17 mouse cellular contexts compared by ENCODE assay signal in genomic region chr2:43675277-43675676, GRCm38 (mm10).
"Had no signal": no experiment of that assay in that cellular context is flagged by ENCODE, and none has a peak within 500 bp of the region (broad histone marks: within the 10 kb centered on the region; RNA-seq: fewer than 3 reads in every experiment).

No protein-coding gene starts in this region.

- H3K9ac ChIP-seq: lung, embryonic 14.5 days; midbrain, embryonic 12.5 days; neural tube, embryonic 12.5 days; stomach, embryonic 15.5 days had no signal

- H3K9me3 ChIP-seq: megakaryocyte, embryonic 14.5 days; midbrain, embryonic 10.5 days; midbrain, embryonic 12.5 days; neural tube, embryonic 12.5 days; stomach, embryonic 15.5 days had no signal

- DNase-seq: lung, adult 18-20 months; lung, embryonic 14.5 days; lung, postnatal 10 days; lung, postnatal 4 days; midbrain, embryonic 14.5 days; right cerebral cortex, postnatal 14 days; thymus, adult 2 months; thymus, postnatal 25 days; thymus, postnatal 4 days had no signal

- H3K27ac ChIP-seq: midbrain, embryonic 10.5 days; midbrain, embryonic 12.5 days; neural tube, embryonic 12.5 days; stomach, embryonic 15.5 days; stomach, postnatal 0 days had no signal

- H3K4me3 ChIP-seq: megakaryocyte, embryonic 14.5 days; midbrain, embryonic 10.5 days; midbrain, embryonic 12.5 days; myocyte; neural tube, embryonic 12.5 days; stomach, embryonic 15.5 days had no signal

- H3K36me3 ChIP-seq: midbrain, embryonic 10.5 days; midbrain, embryonic 12.5 days; neural tube, embryonic 12.5 days; stomach, embryonic 15.5 days had no signal

- H3K4me2 ChIP-seq: lung, embryonic 14.5 days; midbrain, embryonic 12.5 days; neural tube, embryonic 12.5 days; stomach, embryonic 15.5 days had no signal

- ATAC-seq: midbrain, embryonic 16.5 days had no signal

- H3K4me1 ChIP-seq: megakaryocyte, embryonic 14.5 days; midbrain, embryonic 10.5 days; midbrain, embryonic 12.5 days; neural tube, embryonic 12.5 days; stomach, embryonic 15.5 days had no signal

- H3K27me3 ChIP-seq: megakaryocyte, embryonic 14.5 days; midbrain, embryonic 12.5 days; neural tube, embryonic 12.5 days; stomach, embryonic 15.5 days had no signal
